Mouse (Mus musculus): Measurements from ENCODE around the gene Zfp488.

- no peak for TF ChIP-seq CTCF (IDR thresholded peaks at IDR 0.05; ENCODE audit: low read depth)
- no peak for TF ChIP-seq EP300 (IDR thresholded peaks at IDR 0.05; ENCODE audit: low read depth)
Observed at GRCm38 (mm10) chr14:33993521-33994289, 15.1 kb upstream of the Zfp488 start.
